Mouse (Mus musculus) brain, adult 2 months (tissue): ENCODE measurements around the gene Scarf1.
A peak's percentile ranks its signal among the peaks of the same experiment; 100 is the strongest.

Source experiments
- DNase-seq: peaks from one replicate; pipeline ENCODE4 v3.0.0; 2011; ENCODE audit warnings: low read depth, low spot score

Gene Scarf1

DNA sequence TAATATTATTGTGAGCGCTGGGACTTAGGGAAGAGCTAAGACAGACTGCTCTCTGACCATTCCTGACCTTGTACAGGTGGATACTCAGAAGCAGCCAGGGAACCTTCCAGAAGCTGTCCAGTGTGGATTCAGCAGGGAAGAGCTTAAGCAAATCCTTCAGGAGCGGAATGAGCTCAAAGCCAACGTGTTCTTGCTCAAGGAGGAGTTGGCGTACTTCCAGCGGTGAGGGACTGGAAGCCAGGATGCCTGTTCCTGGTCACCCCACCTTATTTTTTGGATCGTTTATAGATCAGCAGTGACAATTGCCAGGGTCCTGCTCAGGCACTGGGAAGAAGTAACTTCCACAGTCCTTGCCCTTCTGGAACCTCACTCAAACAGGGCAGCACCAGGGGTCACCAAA is 2.1 kb upstream of the Scarf1 start:
- DNase-seq: peak; percentile 47

- no peak for DNase-seq
Observed at GRCm38 (mm10) chr11:75512301-75513018, 880 bp upstream of the Scarf1 start.

- DNase-seq: no peak
Observed at GRCm38 (mm10) chr11:75515186-75515585, 1.8 kb downstream of the Scarf1 start.

- DNase-seq: peak; percentile 71
Observed at GRCm38 (mm10) chr11:75519834-75520633, 6.7 kb downstream of the Scarf1 start.

- DNase-seq: no peak
Observed at GRCm38 (mm10) chr11:75521609-75522008, 8.3 kb downstream of the Scarf1 start.

DNA sequence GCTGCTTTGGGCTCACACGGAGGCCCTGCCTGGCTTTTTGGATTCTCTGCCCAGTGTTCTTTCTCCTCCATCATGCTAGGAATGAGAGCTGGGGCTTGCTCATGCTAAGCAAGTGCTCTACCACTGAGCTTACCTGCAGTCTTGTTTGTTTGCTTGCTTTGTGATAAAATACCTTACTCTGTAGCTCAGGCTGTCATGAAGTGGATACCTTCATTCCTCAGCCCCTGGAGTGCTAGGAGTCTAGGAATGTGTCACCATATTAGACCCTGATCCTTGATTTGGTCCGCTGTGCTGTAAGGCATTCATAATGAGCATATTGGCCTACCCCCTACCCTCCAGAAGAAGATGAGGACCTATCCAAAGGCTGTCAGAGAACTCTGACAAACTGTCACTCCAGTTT is 9.5 kb downstream of the Scarf1 start:
- DNase-seq: no peak

- DNase-seq: peak; percentile 77
Observed at GRCm38 (mm10) chr11:75525531-75526125, 12.3 kb downstream of the Scarf1 start.

- no peak for DNase-seq
Observed at GRCm38 (mm10) chr11:75526943-75527342, 13.6 kb downstream of the Scarf1 start.

- DNase-seq: no peak
Observed at GRCm38 (mm10) chr11:75529771-75530170, 16.4 kb downstream of the Scarf1 start.

GRCm38 (mm10) chr11:75530325-75530724 is 17.0 kb downstream of the Scarf1 start:
- DNase-seq: peak; percentile 94

- no peak for DNase-seq
Observed at GRCm38 (mm10) chr11:75530845-75531373, 17.6 kb downstream of the Scarf1 start.

GRCm38 (mm10) chr11:75531469-75532242 is 18.3 kb downstream of the Scarf1 start, which contains the start of gene Slc43a2:
TSS of gene Slc43a2 (plus strand) at chr11:75531694.
- DNase-seq: peak; percentile 99

DNA sequence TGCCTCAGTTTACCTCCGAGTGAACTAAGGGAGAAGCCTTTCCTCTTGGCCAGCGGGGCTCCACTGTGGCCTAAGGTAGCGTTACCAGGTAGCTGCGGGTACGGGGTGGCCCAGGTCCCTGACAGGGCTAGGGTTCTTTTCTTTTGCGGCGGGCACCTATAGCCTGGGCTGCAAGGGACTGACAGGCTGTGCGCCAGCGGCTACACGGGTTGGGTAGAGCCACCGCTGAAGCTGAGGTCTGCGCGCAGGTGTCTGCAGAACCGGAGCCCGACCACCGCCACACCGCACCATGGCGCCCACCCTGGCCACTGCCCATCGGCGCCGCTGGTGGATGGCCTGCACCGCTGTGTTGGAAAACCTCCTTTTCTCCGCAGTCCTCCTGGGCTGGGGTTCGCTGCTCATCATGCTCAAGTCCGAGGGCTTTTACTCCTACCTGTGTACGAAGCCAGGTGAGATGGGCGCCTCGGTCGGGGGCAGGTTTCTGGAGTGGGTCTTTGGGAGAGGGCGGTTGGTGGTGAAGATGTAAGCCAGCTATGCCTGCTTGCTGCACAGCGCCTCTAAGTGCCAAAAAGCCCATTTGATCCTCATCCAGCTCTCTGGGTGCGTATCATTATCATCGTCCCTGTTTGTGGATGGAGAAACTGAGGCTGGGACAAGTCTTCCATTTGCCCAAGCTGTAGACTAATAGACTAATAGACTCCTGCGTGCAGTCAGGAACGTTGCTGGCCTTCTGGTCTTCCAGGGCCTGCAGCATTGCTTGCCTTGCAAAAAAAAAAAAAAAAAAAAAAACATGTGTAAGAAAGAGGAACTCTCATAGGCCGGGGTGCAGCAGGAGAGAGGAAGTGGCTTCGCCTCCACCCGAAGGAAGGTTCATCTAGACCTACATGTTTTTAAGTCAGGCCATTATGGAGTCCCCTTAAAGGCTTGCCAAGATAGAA is 19.3 kb downstream of the Scarf1 start:
- peak; percentile 88 for DNase-seq

DNA sequence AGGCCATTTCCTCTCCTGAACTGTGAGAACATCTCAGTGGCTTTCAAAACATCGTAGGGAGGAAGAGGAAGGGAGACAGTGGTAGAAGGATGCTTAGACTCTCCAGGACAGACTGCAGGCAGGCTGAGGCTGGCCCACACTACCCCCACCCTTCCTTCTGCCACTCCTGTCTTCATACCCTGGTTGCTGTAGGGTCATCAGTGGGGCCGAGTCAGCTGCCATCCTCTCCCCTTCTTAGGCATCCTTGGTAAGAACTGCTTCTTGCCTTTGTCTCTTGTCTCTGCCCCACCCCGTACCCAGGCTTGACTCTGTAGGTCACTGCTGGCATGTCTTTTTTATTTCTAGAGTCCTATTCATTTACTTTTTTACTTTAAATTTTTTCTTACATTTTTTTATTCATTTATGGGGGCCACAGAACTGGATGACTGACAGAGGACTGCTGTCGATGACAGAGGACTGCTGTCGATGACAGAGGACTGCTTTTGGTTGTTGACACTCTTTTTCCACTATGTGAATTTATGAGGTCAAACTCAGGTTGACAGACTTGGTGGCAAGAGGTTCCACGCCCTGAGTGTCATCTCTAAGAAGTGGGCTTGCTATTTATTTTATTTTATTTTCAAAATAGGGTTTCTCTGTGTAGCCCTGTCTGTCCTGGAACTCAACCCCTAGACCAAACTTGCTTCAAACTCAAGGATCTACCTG is 20.1 kb downstream of the Scarf1 start:
- peak; percentile 39 for DNase-seq

- peak; percentile 39 for DNase-seq
Observed at GRCm38 (mm10) chr11:75534286-75535033, 21.1 kb downstream of the Scarf1 start.

GRCm38 (mm10) chr11:75535106-75535795 is 21.9 kb downstream of the Scarf1 start:
- DNase-seq: peak; percentile 46

DNA sequence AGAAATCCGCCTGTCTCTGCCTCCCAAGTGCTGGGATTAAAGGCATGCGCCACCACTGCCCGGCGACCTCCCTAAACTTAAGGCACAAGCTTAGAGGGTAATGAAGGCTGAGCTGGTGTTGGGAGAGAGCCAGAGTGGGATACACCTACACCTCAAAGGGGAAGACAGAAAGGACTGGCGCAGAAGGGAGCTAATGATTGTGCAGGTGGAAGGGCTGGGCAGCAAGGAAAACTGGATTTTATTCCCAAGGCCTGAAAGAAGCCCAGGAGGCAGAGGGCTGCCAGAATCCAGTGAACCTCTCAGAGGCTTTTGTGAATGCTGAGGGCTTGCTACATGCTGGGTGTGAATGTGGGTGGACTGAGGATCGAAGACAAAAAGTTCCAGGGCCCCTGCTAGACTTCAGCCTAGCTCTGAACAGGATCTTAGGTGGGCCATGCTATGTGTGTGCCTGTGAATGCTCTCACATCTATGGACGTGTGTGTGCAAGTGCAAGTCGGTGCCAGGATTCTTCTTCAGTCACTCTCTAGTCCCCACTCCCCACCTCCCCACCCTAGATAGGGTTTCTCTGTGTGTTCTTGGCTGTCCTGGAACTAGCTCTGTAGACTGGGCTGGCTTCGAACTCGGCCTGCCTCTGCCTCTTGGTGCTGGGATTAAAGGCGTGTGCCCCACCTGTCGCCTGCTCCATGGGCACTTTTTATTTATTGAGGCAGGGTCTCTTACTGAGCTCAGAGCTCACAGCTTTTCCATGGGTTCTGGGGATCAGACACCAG is 23.1 kb downstream of the Scarf1 start:
- DNase-seq: no peak

DNA sequence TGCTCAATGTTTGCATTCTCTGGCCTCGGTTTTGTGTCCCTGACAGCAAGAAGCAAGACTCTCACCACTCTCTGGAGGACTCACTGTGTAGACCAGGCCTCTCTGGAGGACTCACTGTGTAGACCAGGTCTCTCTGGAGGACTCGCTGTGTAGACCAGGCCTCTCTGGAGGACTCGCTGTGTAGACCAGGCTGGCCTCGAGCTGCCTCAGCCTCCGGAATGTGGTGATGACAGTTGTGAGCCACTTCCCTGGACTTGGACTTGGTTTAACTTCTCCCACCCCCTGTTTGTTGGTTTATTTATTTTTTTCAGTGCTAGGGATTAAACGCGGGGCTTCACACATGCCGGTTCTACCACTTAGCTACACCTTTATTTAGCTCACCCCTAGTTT is 23.7 kb downstream of the Scarf1 start:
- DNase-seq: no peak
